Mouse (Mus musculus) lung, postnatal 10 days (tissue): ENCODE results near the gene Rinl.
A peak's percentile ranks its signal among the peaks of the same experiment; 100 is the strongest.

Experiments used
- DNase-seq: peaks from one replicate; pipeline ENCODE4 v3.0.0; 2021

Gene Rinl

GRCm38 (mm10) chr7:28781261-28781663 lies 7.5 kb upstream of the Rinl start:
- no peak for DNase-seq

GRCm38 (mm10) chr7:28785161-28785560 lies 3.6 kb upstream of the Rinl start:
- DNase-seq: no peak

GRCm38 (mm10) chr7:28787884-28788283 lies 885 bp upstream of the Rinl start:
- no peak for DNase-seq

- no peak for DNase-seq
Observed at GRCm38 (mm10) chr7:28789235-28789634, 466 bp downstream of the Rinl start.

GRCm38 (mm10) chr7:28790066-28790806 lies 1.5 kb downstream of the Rinl start:
- peak; percentile 40 for DNase-seq

GRCm38 (mm10) chr7:28791706-28792105 lies 2.9 kb downstream of the Rinl start:
- DNase-seq: no peak

- DNase-seq: no peak
Observed at GRCm38 (mm10) chr7:28792391-28793185, 3.8 kb downstream of the Rinl start.

- peak; percentile 66 for DNase-seq
Observed at GRCm38 (mm10) chr7:28793834-28794233, 5.1 kb downstream of the Rinl start.

GRCm38 (mm10) chr7:28794496-28794895 lies 5.7 kb downstream of the Rinl start:
- DNase-seq: no peak

- peak; percentile 33 for DNase-seq
Observed at GRCm38 (mm10) chr7:28795832-28796231, 7.1 kb downstream of the Rinl start.

- peak; percentile 90 for DNase-seq
Observed at GRCm38 (mm10) chr7:28796562-28796975, 7.8 kb downstream of the Rinl start.

GRCm38 (mm10) chr7:28799994-28800393 lies 11.2 kb downstream of the Rinl start:
- DNase-seq: no peak

GRCm38 (mm10) chr7:28801451-28801850 lies 12.7 kb downstream of the Rinl start:
- DNase-seq: no peak

- peak; percentile 87 for DNase-seq
Observed at GRCm38 (mm10) chr7:28801901-28802670, 13.3 kb downstream of the Rinl start.

- peak; percentile 81 for DNase-seq
Observed at GRCm38 (mm10) chr7:28802846-28803588, 14.2 kb downstream of the Rinl start.

- no peak for DNase-seq
Observed at GRCm38 (mm10) chr7:28803756-28804155, 15.0 kb downstream of the Rinl start.

- DNase-seq: peak; percentile 56
Observed at GRCm38 (mm10) chr7:28806869-28807268, 18.1 kb downstream of the Rinl start.

- peak; percentile 64 for DNase-seq
Observed at GRCm38 (mm10) chr7:28807641-28808220, 19.0 kb downstream of the Rinl start.

GRCm38 (mm10) chr7:28808221-28808941 lies 19.6 kb downstream of the Rinl start, which contains the start of gene Hnrnpl:
Hnrnpl (plus strand) TSS chr7:28808541.
- DNase-seq: peak; percentile 87

- DNase-seq: peak; percentile 97
Observed at GRCm38 (mm10) chr7:28808957-28809393, 20.2 kb downstream of the Rinl start.

GRCm38 (mm10) chr7:28809401-28810089 lies 20.8 kb downstream of the Rinl start:
- peak; percentile 78 for DNase-seq
